Mouse (Mus musculus): ENCODE results near the gene Ano8. TPM values are rescaled to one million over a fixed set of nuclear protein-coding genes. Genes with fewer than 3 reads are reported as not detected.
"Not testable (repeated sequence)": the region's sequence is repeated elsewhere in the genome, so short reads cannot be mapped to it uniquely, and the experiment has no call there.

Ano8 gene
- 10 to 100 TPM; 14.6 to 15.3 TPM for total RNA-seq (2021)

GRCm38 (mm10) chr8:71485142-71486135 lies at the start of gene Ano8:
Gene Ano8 (minus strand): TSS chr8:71485963.
- DNase-seq: peak; percentile 90 to 91
- intact Hi-C loops (cut with DNase I): loop anchor here (5.0 kb wide), 1 partner anchor 37 kb away; no protein-coding TSS in a partner anchor

- intact Hi-C loops (cut with DNase I): no loop called here
- no peak for DNase-seq
Observed at GRCm38 (mm10) chr8:71534263-71534810, 48.6 kb upstream of the Ano8 start.

GRCm38 (mm10) chr8:71530735-71531467 lies 45.1 kb upstream of the Ano8 start:
- intact Hi-C loops (cut with DNase I); DNase-seq: not testable (repeated sequence)

- DNase-seq: peak; percentile 56 to 66
- intact Hi-C loops (cut with DNase I): no loop called here
Observed at GRCm38 (mm10) chr8:71528362-71529073, 42.8 kb upstream of the Ano8 start.

GRCm38 (mm10) chr8:71527162-71527870 lies 41.6 kb upstream of the Ano8 start:
- peak; percentile 52 to 54 for DNase-seq
- intact Hi-C loops (cut with DNase I): no loop called here

- intact Hi-C loops (cut with DNase I): no loop called here
- peak in 1 of 2 experiments; percentile 32 for DNase-seq
Observed at GRCm38 (mm10) chr8:71526272-71526671, 40.5 kb upstream of the Ano8 start.

- intact Hi-C loops (cut with DNase I): no loop called here
- DNase-seq: no peak
Observed at GRCm38 (mm10) chr8:71525226-71526050, 39.7 kb upstream of the Ano8 start, which contains the start of gene Ccdc194. Gene Ccdc194 (minus strand): TSS chr8:71525711.

GRCm38 (mm10) chr8:71521634-71522033 lies 35.9 kb upstream of the Ano8 start:
- intact Hi-C loops (cut with DNase I): loop anchor here (1.0 to 5.0 kb wide), 2 partner anchors 34 to 80 kb away; partner anchors contain the start of genes Ano8 and Gtpbp3
- DNase-seq: peak; percentile 98 to 99

- DNase-seq: peak; percentile 79 to 82
- intact Hi-C loops (cut with DNase I): not testable (repeated sequence)
Observed at GRCm38 (mm10) chr8:71519037-71519825, 33.5 kb upstream of the Ano8 start.

GRCm38 (mm10) chr8:71516786-71517185 lies 31.0 kb upstream of the Ano8 start:
- DNase-seq: no peak
- intact Hi-C loops (cut with DNase I): loop anchor here (1.0 kb wide), 1 partner anchor 21 kb away; no protein-coding TSS in a partner anchor

GRCm38 (mm10) chr8:71515043-71515442 lies 29.3 kb upstream of the Ano8 start:
- no peak for DNase-seq
- intact Hi-C loops (cut with DNase I): no loop called here

- intact Hi-C loops (cut with DNase I): no loop called here
Observed at GRCm38 (mm10) chr8:71513018-71513754, 27.4 kb upstream of the Ano8 start.

GRCm38 (mm10) chr8:71511644-71512043 lies 25.9 kb upstream of the Ano8 start, which contains the start of gene Plvap:
Gene Plvap (minus strand): TSS chr8:71511752.
- no peak for DNase-seq
- intact Hi-C loops (cut with DNase I): no loop called here

More at GRCm38 (mm10) chr8:71513018-71513754, 27.4 kb upstream of the Ano8 start:
- no peak for DNase-seq

- peak in 1 of 2 experiments; percentile 26 for DNase-seq
- intact Hi-C loops (cut with DNase I): no loop called here
Observed at GRCm38 (mm10) chr8:71509316-71509715, 23.6 kb upstream of the Ano8 start.

GRCm38 (mm10) chr8:71507589-71508104 lies 21.9 kb upstream of the Ano8 start:
- intact Hi-C loops (cut with DNase I): no loop called here

GRCm38 (mm10) chr8:71505979-71506378 lies 20.2 kb upstream of the Ano8 start:
- DNase-seq: peak; percentile 43 to 60
- intact Hi-C loops (cut with DNase I): no loop called here

More at GRCm38 (mm10) chr8:71507589-71508104, 21.9 kb upstream of the Ano8 start:
- DNase-seq: peak; percentile 86 to 88

- no peak for DNase-seq
- intact Hi-C loops (cut with DNase I): no loop called here
Observed at GRCm38 (mm10) chr8:71505326-71505725, 19.6 kb upstream of the Ano8 start.

Measured in heart, postnatal 10 days (tissue).